Mouse (Mus musculus) right cerebral cortex, postnatal 25 days (tissue): ENCODE measurements around the gene Tdpoz1.
"Not testable (repeated sequence)": the region's sequence is repeated elsewhere in the genome, so short reads cannot be mapped to it uniquely, and the experiment has no call there.

Experiments
- DNase-seq: peaks from one replicate; pipeline ENCODE4 v3.0.0; 2022

Tdpoz1 gene

DNA sequence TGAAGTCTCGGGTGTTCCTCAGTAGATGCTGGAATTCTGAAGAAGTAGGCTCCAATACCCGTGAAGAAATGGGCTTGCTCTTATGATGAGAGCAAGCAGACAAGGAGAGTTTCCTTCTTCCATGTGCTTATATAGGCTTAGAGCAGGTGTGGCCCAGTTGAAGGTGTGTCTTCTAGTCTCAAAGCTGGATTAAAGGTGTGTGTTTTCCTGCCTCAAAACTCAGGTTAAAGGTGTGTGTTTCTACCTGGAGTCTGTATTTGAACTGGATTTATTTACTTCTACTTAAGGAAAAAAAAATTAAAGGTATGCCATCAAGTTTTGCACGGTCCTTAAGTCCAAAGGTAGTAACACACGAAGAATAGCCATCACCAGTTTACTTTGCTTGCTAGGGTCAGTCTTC, at the start of gene Tdpoz1:
Gene Tdpoz1, minus strand, starts transcription at position 101 of the 400 bp plus-strand sequence.
- not testable (repeated sequence) for DNase-seq

DNA sequence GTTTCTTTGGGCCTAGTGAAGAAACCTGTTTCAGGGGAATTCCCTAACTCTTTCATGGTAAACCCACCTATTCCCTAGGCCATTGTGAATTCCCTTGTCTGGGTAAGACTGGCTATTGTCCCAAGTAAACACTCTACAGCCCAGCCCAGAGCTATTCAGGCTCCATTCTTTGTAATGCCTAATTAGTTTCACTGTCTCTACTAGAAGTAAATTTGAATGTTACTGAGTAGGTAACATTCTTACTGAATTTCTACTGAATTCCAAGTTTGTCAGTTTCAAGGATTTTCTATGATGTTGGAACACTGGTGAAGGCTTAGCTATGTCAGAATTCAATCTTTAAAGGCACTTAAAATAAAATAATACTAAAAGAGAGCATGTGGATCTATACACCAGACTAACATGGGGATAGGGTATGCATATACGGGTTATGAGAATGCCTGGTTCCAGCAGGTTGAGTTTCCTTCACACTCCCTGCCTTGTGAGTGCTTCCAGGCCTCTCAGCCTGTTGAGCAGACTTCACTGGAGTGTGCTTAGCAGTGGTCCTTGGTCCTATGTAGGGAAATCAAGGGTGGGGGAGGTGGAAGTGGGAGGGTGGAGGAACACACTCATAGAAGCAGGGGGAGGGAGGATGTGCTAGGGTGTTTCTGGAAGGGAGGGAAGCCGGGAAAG, 33.0 kb upstream of the Tdpoz1 start:
- not testable (repeated sequence) for DNase-seq

DNA sequence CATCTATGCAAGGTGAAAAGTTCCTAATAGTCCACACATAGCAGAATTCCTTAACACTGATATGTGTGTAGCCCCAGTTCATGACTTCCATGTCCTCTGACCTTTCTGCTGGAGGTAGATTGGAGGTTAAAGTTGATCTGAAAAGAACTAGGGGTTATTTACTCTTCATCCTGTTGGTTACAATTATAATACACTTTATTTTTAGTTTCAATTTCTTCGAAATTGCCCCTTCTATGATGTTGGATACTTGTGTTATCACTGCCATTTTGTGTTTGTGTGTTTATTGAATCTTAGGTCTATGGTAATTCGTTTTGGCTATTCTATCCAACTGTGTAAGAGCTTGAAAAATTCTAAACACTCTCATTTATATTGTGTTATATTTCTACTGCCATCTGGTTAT, 16.9 kb upstream of the Tdpoz1 start, which contains the start of gene Gm37596:
Gene Gm37596, minus strand, starts transcription at position 101 of the 400 bp plus-strand sequence.
- DNase-seq = not testable (repeated sequence)

DNA sequence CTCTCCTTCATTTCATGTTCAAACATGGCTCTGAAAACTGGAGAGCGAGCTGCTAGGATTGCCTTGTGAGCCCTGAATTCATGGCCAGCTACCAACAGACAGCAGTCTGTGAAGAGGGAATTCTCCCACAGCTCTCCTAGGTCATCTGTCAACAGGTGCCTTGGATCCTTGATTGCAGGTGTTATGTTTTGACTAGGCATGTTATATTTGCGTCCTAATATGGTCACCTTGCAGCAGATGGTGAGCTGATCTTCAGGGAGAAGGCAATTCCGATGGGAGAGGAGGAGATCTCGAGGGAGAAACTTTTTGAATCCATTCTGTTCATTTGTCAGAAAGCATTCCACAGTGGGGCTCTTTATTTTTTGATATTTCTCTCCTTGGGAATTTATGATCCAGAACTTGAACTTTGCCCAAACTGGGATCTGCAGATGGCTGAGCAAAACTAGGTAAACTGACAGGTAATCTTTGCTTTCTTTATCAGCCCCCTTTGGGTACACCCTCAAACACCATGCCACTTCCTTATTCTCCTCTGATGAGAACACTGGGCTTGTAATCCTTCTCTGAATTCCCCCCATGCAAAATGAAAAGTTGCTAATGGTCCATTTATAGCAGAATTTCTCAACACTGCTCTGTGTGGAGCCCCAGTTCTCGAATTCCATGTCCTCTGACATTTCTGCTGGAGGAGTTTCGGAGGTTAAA, 5.2 kb downstream of the Tdpoz1 start:
- DNase-seq = not testable (repeated sequence)

DNA sequence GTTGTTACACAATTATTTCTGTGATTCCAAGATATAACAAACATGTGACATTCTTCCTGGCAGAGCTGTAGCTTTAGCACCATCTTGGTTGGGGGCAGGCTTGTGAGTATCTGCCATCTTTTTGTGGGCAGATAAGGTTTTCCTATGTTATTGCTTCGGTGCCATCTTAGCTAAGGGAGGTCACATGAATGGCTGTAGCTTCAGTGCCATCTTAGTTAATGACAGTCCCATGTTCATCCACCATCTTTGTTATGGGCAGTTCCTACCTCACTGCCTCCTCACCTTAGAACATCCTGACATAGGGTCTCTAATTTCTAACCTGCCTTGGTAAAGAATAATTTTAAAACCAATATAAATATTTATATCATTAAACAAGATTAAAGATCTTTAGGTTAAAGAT, 21.9 kb downstream of the Tdpoz1 start:
- no peak for DNase-seq

DNA sequence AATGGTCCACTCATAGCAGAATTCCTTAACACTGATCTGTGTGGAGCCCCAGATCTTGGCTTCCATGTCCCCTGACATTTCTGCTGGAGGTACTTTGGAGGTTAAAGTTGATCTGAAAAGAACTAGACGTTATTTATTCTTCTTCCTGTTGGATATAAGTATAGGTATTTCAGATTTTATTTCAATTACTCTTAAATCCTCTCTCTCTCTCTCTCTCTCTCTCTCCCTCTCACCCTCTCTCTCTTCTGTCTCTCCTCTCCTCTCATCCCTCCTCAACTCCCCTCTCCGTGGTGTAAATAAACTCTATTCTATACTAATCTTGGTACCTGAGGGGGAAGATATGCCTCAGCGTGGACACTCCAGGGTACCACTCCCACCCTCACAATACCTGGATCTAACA, 23.5 kb downstream of the Tdpoz1 start, which contains the start of gene Tdpoz2:
Gene Tdpoz2, minus strand, starts transcription at position 101 of the 400 bp plus-strand sequence.
- no peak for DNase-seq

DNA sequence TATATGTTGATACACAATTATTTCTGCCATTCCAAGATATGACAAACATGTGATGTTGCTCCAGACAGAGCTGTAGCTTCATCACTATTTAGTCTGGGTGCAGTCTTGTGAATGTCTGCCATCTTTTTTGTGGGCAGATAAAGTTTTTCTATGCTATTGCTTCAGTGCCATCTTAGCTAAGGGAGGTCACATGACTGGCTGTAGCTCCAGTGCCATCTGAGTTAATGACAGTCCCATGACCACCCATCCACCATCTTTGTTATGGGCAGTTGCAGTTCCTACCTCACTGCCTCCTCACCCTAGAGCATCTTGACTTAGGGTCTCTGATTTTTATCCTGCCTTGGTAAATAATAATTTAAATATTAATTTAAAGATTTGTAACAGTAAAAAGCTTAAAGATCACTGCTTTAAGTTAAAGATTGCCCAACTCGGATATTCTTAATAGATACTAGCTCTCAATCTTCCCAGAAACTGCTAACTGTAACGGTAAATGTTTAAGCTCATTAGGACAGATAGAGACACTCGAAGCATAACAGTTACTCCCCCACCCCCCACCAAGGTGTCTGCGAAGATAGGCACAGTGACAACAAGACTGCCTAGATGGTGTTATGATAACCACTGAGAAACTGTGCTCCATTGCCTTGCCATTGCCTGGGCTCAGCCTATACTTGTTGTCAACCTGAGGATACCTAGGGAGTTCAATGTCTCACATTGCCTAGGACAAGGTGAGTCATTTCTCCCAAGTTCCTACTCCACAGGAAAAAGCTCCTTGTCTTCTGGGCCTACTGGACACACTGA, 45.0 kb downstream of the Tdpoz1 start:
- not testable (repeated sequence) for DNase-seq
